Mouse (Mus musculus): ENCODE data around the gene Tmem179b.

GRCm38 (mm10) chr19:8756635-8757387 lies 17.5 kb downstream of the Tmem179b start, which contains the start of gene Nxf1:
- TF ChIP-seq POLR2A (IDR thresholded peaks at IDR 0.05; ENCODE audit: low read depth, low read length) (peak; percentile 96), CTCF (IDR thresholded peaks at IDR 0.05; ENCODE audit: extremely low read depth, insufficient read length, insufficient replicate concordance, low read depth, low read length) (no peak)
